Mouse (Mus musculus): ENCODE measurements around the gene Gm28729.
A peak's percentile ranks its signal among the peaks of the same experiment; 100 is the strongest.

The Gm28729 gene

GRCm38 (mm10) chr9:96461607-96462006 is 63.5 kb downstream of the Gm28729 start:
- DNase-seq (ENCODE audit: low read depth, low spot score) = no peak

DNA sequence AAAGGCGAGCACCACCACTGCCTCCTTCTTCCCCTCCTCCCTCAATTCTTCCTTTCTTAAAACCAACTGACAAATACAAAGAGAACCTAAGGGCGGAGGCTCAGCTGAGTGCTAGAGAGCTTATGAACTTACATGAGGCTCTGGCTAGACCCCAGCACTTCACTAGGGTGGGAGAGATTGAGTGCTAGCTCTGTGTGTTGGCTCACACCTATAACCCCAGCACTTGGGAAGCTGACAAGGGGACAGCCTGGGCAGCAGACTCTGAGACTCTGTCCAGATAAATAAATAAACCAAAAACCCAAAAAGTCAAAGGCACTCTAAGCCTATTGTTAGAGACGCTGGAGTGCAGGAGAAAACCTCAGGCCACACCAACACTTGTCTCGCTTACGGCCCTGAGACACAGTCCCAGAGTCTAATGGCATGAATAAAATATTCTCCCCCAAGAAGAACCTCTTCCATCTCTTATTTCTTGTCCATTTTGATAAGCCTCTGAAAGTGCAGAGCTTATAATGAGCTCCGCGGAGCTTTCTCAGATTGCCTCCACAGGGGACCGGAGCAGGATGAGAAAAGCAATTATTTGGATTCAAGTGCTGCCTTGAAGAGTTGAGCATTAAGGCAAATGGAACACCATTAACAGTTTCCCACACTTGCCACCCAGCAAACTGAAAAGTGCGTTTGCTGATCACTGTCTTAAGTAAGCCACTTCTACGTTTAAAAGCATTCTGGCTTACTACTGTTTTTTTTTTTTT is 64.8 kb downstream of the Gm28729 start:
- DNase-seq (ENCODE audit: low read depth, low spot score) = no peak

DNA sequence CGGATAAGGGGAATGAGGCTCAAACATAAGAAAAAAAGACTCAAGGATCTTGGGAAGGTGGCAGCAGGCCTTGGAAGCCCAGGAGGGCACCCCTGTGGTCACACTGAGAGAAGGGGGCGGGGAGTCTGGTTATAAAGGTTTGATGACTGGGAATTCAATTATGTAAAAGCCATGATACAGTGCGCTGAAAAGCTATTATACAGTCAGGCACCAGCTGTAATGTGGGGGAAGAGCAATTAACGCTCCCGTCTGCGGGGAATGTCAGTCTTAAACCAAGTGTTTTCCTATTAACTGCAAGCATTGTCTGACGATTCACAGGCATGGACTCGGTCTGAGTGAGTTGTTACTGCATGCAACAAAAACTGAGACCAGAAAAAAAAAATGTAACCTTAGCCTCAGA is 69.4 kb downstream of the Gm28729 start:
- no peak for DNase-seq (ENCODE audit: low read depth, low spot score)

- DNase-seq (ENCODE audit: low read depth, low spot score) = no peak
Observed at GRCm38 (mm10) chr9:96452956-96453355, 72.1 kb downstream of the Gm28729 start.

GRCm38 (mm10) chr9:96450900-96451720 is 74.0 kb downstream of the Gm28729 start:
- DNase-seq (ENCODE audit: low read depth, low spot score) = no peak

DNA sequence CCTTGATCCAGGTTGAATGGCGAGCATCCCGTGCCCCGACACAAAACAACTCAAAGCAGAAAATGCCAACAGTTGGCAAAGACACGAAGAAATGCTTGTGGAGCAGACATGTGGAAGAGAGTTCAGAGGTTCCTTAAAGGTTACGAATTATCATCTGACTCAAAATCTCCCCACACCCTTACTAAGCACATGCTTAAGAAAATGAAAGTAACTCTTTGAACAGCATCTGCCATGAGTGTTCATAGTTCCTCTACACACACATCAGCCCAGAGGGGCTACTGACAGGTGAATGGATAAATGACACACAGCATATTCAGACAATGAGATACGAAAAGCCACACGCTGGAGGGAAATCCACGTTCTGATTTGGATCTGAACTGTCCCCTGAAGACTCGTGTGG is 75.5 kb downstream of the Gm28729 start:
- peak; percentile 14 for DNase-seq (ENCODE audit: low read depth, low spot score)

DNA sequence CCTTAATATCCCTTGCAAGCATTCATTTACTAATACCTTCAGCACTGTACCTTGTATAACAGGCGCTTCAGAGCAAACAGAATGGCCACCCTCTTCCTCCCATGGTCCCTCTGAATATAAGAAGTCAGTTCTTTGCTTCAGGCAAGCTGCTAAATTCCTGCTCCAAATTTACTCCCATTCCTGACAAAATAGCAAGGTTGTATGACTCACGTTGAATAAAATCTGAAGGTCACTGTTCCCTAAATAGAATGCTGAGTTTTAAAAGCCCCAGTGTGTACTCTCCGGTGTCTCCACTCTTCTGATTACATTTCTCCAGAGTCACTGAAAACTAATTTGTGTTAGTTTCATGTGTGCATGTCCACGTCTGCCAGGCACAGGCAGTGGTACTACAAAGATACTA is 79.7 kb downstream of the Gm28729 start:
- no peak for DNase-seq (ENCODE audit: low read depth, low spot score)

- no peak for DNase-seq (ENCODE audit: low read depth, low spot score)
Observed at GRCm38 (mm10) chr9:96442081-96442480, 83.0 kb downstream of the Gm28729 start.

DNA sequence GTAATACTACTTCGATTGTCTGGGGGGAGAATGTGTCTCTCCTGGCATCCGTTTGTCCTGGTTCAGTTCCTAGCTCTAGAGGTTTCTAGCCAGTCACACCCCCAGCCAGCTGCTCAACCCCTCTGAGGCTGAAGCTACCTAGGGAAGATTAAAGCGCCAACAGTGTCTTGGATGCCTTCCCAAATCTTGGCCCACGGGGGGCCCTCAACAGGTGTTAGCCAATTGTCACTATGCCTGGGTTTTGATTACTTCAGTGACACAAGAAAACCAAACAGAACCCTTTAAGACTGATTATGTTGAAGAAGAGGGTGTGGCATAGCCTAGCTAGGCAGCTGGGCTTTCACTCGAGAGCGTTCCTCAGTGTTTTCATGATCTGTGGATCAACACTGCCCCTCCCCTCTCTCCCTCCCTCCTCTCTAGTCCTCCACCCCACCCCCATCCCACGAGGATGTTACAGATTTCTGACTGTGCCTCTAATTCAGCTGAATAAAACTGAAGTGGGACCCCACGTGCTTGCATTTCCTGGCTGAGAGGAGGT is 86.7 kb downstream of the Gm28729 start:
- no peak for DNase-seq (ENCODE audit: low read depth, low spot score)

DNA sequence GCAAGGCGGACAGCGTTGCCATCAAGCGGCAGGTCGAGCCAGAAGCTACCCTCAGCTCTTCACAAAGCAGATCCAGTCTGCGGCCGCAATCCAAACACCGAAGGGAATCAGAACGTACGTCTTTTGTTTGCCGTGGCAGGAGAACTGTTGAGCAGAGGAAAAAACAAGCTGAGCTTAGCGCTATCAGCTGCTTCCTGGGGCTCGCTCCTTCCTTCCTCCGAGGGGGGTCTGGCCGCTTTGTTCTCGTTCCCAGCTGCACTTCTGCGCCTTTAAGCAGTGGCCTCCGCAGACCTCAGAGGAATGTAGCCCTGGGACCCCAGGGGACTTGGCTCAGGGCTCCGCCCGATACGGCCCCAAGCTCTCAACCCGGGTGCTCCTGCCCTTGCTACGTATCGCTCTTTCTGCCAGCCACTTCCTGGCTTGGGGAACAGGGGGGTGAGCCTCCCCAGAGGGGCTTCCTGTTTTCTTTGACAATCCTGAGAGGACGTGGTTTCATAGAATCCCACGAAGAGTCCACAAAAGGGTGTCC is 87.2 kb downstream of the Gm28729 start:
- no peak for DNase-seq (ENCODE audit: low read depth, low spot score)

DNA sequence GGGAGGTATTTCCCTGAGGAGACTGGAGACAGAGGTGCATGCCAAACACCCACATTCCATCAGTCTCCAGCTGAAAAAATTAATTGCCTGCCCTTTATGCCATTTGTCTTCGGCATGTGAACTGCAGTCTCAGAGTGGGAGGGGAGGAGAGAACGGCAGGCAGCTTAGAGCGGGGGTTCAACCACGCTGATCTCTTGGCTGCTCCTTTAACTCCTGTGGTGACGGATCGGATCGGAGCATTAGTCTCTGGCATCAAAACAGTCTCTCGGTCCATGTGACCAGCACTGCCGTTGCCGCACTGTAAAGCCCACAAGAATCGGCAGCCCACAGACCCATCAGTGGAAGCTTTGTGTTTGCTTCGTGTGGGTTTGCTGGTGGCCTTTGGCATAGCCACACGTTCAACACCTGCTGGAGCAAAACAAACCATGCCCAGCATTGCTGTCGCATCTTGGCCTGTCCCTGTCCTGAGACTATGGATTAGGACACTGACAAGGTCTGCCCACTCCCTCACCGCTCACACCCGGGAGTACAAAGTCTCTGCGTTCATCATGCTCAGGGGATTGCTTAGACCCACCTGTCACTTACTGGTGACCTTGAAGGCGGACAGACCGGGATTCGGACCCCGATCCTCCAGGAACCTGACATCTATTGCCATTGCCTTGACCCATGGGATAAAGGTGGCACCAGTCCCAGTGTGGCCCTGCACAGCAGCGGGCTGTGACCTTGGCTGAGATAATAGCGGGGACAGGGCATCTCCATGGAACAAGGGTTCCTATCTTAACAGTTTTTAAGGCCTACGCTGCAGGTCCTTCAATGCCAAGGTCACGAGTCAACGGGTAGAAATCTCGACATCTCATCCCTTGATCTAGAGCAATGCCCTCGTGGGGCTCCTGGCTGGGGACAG is 87.9 kb downstream of the Gm28729 start:
- DNase-seq (ENCODE audit: low read depth, low spot score) = no peak

Measured in A20 (cell line).